Mouse (Mus musculus): ENCODE measurements around the gene Src. TPM values are rescaled to one million over a fixed set of nuclear protein-coding genes. Genes with fewer than 3 reads are reported as not detected.

The Src gene
- polyA plus RNA-seq, 1 experiment: 38.1 TPM

DNA sequence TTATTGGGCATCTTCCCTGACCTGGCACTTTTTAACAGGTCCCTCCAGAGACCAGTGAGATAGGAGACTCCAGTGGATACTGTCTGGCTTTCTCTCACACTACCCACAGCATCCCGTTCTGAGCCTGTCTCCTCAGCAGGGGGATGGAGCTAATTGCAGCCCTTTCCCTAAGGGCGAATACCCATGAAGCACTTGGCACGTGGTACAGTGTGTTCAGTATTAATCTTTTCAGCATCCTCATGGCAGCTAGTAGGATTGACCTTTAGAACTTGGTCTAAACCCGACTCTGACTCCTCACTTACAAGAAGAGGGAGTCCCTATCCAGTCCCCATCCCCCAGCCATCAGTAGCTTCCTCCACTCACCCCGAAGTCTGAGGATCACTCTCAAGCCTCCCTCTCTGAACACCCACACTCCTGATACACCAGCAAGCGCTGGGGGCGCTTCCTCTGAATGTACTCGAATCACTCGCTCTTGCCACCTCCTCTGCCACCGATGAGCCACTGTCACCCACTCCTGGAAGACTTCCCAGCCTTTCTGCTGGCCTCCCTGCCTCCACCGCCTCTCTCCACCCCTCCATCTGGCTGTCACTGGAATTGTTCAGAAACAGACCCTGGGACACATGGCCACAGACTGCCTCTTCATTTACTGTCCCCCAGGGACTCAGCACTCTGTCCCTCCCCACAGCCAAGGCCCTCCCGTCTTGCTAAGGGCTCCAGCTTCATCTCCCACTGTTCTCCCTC is 8.3 kb upstream of the Src start:
- H3K27ac ChIP-seq (ENCODE audit: insufficient read depth, low read length): no peak overlapping the region
- no peak overlapping the region for H3K4me3 ChIP-seq (ENCODE audit: insufficient read depth, low read length)
- TF ChIP-seq POLR2A (IDR thresholded peaks at IDR 0.05; ENCODE audit: low read depth, low read length): no peak
- TF ChIP-seq CTCF (IDR thresholded peaks at IDR 0.05; ENCODE audit: borderline replicate concordance, insufficient read depth, low read length): no peak

DNA sequence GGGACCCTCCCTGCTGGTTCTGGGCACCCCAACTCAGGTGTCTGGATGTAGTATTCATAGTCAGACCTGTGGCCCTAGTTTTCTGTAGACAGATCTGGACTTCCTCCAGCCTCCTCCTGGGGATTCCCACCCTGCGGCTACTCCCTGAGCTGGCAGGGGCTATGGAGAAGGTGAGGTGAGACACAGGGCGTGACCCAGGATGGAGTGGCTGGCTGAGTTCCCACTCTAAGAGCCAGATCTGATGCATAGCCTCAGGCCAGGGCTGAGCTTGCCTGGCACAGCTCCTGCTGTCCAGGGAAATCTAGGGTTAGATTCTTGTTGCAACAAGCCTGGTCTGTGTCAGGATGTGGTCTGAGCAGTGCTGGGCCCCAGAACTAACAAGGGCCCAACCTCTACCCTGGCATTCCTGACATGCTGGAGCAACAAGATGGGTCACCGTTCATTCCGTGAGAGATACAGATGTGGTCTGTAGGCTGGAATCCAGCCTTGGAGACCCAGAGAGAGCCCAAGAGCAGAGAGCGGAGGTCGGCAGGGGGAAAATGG is 7.0 kb upstream of the Src start:
- no peak overlapping the region for H3K4me3 ChIP-seq (ENCODE audit: insufficient read depth, low read length)
- 0 out of 2 replicates have a peak, but pooled peaks cover 9% of the 10 kb centered on the region for H3K4me1 ChIP-seq (ENCODE audit: control insufficient read depth, insufficient read depth, low read length)
- TF ChIP-seq CTCF (IDR thresholded peaks at IDR 0.05; ENCODE audit: borderline replicate concordance, insufficient read depth, low read length) (no peak), POLR2A (IDR thresholded peaks at IDR 0.05; ENCODE audit: low read depth, low read length) (no peak)
- no peak overlapping the region for H3K27ac ChIP-seq (ENCODE audit: insufficient read depth, low read length)

More for the DNA sequence above, 8.3 kb upstream of the Src start:
- H3K4me1 ChIP-seq (ENCODE audit: control insufficient read depth, insufficient read depth, low read length): 0 out of 2 replicates have a peak, but pooled peaks cover 9% of the 10 kb centered on the region

DNA sequence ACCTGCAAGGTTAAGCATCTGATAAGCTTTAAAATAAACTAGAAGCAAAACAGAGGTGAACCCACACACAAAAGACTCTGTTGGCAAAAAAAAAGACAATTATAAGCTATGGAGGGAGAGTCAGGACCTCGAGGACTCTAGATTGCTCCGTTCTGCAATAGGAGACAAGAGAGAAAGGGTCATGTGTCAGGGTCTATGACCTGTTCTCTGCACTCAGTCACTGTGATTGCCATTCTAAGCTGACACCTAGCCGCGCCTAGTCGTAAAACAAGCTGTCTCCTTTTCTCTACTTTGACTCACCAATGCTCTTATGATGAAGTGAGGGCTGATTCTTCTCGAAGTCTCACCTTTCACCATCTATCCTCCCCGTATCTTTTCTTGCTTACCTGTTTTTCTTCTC is 5.7 kb upstream of the Src start:
- Histone ChIP-seq H3K27ac (ENCODE audit: insufficient read depth, low read length) (no peak overlapping the region), H3K4me1 (ENCODE audit: control insufficient read depth, insufficient read depth, low read length) (0 out of 2 replicates have a peak, but pooled peaks cover 9% of the 10 kb centered on the region), H3K4me3 (ENCODE audit: insufficient read depth, low read length) (no peak overlapping the region)
- TF ChIP-seq CTCF (IDR thresholded peaks at IDR 0.05; ENCODE audit: borderline replicate concordance, insufficient read depth, low read length): no peak
- TF ChIP-seq POLR2A (IDR thresholded peaks at IDR 0.05; ENCODE audit: low read depth, low read length): no peak

DNA sequence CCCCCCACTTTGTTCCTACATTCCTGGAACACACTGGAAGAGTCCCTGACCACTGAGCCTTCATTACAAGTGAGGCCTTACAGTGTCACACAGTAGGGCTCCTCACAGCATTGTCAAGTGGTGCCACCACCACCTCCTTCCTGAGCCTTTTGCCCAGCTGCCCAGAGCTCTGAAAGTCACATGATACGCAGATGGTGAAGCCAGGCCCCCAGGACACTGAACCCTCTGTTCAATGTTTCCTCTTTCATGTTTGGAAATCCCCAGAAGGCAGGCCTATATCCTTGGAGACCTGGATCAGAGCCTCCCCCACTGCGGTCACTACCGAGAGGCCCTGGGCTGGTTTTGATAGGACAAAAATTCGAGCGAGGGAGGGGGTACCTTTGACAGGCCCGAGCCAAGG is 1.0 kb upstream of the Src start:
- TF ChIP-seq CTCF (IDR thresholded peaks at IDR 0.05; ENCODE audit: borderline replicate concordance, insufficient read depth, low read length): no peak
- TF ChIP-seq POLR2A (IDR thresholded peaks at IDR 0.05; ENCODE audit: low read depth, low read length): no peak
- no peak overlapping the region for H3K27ac ChIP-seq (ENCODE audit: insufficient read depth, low read length)
- H3K4me1 ChIP-seq (ENCODE audit: control insufficient read depth, insufficient read depth, low read length): no peaks in the 10 kb centered on the region
- H3K4me3 ChIP-seq (ENCODE audit: insufficient read depth, low read length): no peak overlapping the region

DNA sequence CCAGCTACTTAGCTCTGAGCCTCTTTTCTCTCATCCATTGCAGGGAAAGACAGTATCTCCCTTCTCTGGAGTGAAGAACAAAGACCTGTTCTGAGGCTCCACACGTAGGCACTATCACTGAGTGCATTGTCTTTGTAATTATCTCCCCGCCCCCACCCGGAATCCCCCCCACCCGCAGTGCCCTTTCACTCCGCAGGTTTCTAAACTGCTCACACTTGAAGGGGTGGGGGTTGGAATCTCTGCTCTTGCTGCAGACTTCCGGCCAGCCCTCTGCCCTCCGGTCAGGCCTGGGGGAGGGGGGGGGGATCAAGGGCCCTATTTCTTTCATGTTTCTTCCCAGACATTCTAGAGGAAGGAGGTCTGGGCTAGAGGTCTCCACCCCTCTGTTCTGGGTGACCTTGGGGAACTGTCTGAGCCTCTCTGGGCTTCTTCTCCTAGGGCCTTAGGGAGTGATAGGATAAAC is 396 bp downstream of the Src start:
- Histone ChIP-seq H3K4me3 (ENCODE audit: insufficient read depth, low read length) (no peak overlapping the region), H3K4me1 (ENCODE audit: control insufficient read depth, insufficient read depth, low read length) (peaks cover 6% of the 10 kb centered on the region; the same call in 1 of the 2 replicates), H3K27ac (ENCODE audit: insufficient read depth, low read length) (no peak overlapping the region)
- TF ChIP-seq CTCF (IDR thresholded peaks at IDR 0.05; ENCODE audit: borderline replicate concordance, insufficient read depth, low read length) (no peak), POLR2A (IDR thresholded peaks at IDR 0.05; ENCODE audit: low read depth, low read length) (no peak)

DNA sequence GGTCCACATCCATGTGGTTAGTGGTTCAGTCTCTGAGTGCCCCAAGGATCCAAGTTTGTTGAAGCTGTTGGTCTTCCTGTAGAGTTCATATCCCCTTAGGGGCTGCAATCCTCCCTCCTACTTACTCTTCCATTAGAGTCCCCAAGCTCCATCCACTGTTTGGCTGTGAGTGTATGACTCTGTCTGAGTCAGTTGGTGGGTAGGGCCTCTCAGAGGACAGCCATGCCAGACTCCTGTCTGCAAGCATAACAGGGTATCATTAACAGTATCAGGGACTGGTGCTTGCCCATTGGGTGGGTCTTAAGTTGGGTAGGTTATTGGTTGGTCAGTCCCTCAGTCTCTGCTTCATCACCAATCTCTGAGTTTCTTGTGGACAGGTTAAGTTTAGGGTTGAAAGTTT is 1.3 kb downstream of the Src start:
- no peak overlapping the region for H3K27ac ChIP-seq (ENCODE audit: insufficient read depth, low read length)
- H3K4me1 ChIP-seq (ENCODE audit: control insufficient read depth, insufficient read depth, low read length): peaks cover 6% of the 10 kb centered on the region; the same call in 1 of the 2 replicates
- H3K4me3 ChIP-seq (ENCODE audit: insufficient read depth, low read length): no peak overlapping the region
- TF ChIP-seq POLR2A (IDR thresholded peaks at IDR 0.05; ENCODE audit: low read depth, low read length) (no peak), CTCF (IDR thresholded peaks at IDR 0.05; ENCODE audit: borderline replicate concordance, insufficient read depth, low read length) (no peak)

DNA sequence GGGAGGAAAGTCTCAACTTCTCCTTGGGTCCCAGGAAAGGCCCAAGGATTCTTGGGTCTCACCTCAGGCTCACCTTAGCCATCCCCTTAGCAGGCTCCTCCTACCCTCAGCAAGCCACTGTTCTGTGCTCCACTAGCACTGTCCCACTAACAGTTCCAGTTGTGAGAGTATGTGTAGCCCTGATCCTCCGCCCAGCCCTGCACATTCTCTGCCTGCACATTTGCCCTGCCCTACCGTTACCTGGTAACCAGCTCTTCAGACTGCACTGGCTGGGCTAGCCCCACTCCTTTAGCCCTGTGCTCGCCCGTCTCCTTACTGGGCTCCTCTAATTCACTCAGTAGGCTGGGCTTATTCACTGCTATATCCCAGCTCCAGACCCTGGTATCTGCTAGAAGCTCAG is 2.2 kb downstream of the Src start:
- Histone ChIP-seq H3K27ac (ENCODE audit: insufficient read depth, low read length) (no peak overlapping the region), H3K4me1 (ENCODE audit: control insufficient read depth, insufficient read depth, low read length) (peaks cover 6% of the 10 kb centered on the region; the same call in 1 of the 2 replicates), H3K4me3 (ENCODE audit: insufficient read depth, low read length) (no peak overlapping the region)
- TF ChIP-seq CTCF (IDR thresholded peaks at IDR 0.05; ENCODE audit: borderline replicate concordance, insufficient read depth, low read length) (no peak), POLR2A (IDR thresholded peaks at IDR 0.05; ENCODE audit: low read depth, low read length) (no peak)

DNA sequence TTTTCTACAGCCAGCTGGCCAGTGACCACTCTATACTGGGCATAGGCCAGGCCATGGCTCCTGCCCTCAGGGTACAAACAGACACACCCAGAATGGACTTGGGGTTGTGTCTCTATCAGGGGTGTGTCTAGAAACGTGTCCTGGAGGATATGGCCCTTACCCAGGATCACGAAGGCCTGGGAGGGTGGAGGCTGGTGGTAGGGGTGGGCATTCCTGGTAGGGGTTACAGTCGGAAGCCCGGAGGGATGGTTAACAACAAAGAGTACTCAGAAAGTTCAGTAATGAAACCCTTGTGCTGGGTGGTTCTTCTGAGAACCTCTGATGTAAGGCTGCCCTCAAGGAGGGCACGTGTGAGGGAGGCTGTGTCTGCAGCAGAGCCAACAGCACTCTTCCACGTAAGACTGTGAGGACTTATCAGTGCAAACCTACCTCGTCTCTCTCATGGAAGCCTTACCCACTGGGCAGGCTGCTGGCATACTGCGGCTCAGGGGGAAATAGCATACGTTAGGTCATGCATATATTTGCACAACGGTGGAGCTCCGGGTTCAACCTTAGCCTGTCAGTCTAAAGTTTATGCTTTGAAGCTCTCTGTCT is 3.9 kb downstream of the Src start:
- TF ChIP-seq CTCF (IDR thresholded peaks at IDR 0.05; ENCODE audit: borderline replicate concordance, insufficient read depth, low read length) (no peak), POLR2A (IDR thresholded peaks at IDR 0.05; ENCODE audit: low read depth, low read length) (no peak)
- H3K27ac ChIP-seq (ENCODE audit: insufficient read depth, low read length): peak overlapping the region; percentile 9
- no peak overlapping the region for H3K4me3 ChIP-seq (ENCODE audit: insufficient read depth, low read length)
- peaks cover 8% of the 10 kb centered on the region for H3K4me1 ChIP-seq (ENCODE audit: control insufficient read depth, insufficient read depth, low read length)

DNA sequence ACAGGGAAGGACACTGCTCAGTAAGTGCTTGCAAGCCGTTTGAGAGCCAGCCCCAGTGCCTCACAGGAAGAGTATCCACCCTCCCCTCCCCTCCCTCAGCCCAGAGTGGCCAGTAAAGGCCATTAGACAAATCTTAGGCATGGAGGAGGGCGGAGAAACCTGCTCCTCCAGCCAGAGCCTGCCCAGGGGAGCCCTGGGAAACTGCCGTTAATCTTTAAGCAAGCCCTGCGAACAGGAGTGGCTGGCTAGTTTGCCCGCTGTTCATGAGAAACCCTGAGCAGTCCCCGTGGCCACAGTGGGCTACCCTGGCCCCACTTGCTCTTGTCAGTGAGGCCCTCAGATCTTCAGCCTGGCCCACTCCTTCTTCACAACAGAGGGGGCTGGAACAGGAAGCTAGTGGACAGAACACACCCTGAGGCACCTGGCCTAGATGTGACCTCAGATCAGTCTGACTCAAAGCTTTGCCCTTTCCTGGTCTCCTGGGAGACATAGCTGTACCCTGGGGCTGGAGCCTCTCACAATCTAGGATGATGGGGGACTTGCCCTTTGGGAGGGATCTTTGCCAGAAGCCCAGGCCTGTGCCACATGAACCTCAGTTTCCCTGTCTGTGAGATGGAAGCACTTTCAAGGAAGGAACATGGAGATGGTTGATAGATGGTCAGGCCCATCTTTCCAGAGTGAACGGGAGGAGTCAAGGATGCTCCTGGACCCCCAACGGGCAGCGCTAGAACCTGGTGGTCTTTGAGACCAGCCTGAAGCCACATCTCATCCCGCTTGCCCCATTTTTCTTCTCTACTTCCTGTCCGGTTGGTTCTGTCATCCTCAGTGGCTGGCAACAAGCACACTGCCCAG is 4.8 kb downstream of the Src start:
- TF ChIP-seq CTCF (IDR thresholded peaks at IDR 0.05; ENCODE audit: borderline replicate concordance, insufficient read depth, low read length) (no peak), POLR2A (IDR thresholded peaks at IDR 0.05; ENCODE audit: low read depth, low read length) (peak; percentile 69)
- peaks cover 9% of the 10 kb centered on the region for H3K4me1 ChIP-seq (ENCODE audit: control insufficient read depth, insufficient read depth, low read length)

More for the DNA sequence above, 4.8 kb downstream of the Src start:
- Histone ChIP-seq H3K27ac (ENCODE audit: insufficient read depth, low read length) (peak overlapping the region; percentile 70), H3K4me3 (ENCODE audit: insufficient read depth, low read length) (peak overlapping the region; percentile 45; the same call in 1 of the 2 replicates)
